Mouse (Mus musculus) heart, postnatal 0 days (tissue): Measurements from ENCODE around the gene Preb. TPM values are rescaled to one million over a fixed set of nuclear protein-coding genes. Genes with fewer than 3 reads are reported as not detected.

Experiments used
- ATAC-seq: fragments of 200-750 bp; cut with Nextera tagmentation; 2 replicates; pipeline ENCODE4 v1.8.0; 2017; ENCODE audit warnings: low read depth, moderate number of reproducible peaks, moderate library complexity; ENCODE audit not compliant: insufficient read depth
- DNase-seq: peaks from one replicate; pipeline ENCODE4 v3.0.0-alpha.2; 2016; ENCODE audit warnings: low spot score
- H3K27ac ChIP-seq: fragments of 300-500 bp; sonication (generic); 2 replicates; pipeline ENCODE4 v1.5.1; 2014; ENCODE audit warnings: low read depth, mild to moderate bottlenecking
- H3K27me3 ChIP-seq: fragments of 300-500 bp; sonication (generic); 2 replicates; pipeline ENCODE4 v1.6.1; 2014; ENCODE audit warnings: low read length, mixed read lengths; ENCODE audit not compliant: control insufficient read depth, insufficient read depth
- H3K36me3 ChIP-seq: fragments of 300-500 bp; sonication (generic); replicated peaks from 2 replicates; pipeline ENCODE4 v1.6.1; 2014; ENCODE audit warnings: low read length, mixed read lengths; ENCODE audit not compliant: control insufficient read depth, insufficient read depth
- H3K4me1 ChIP-seq: fragments of 300-500 bp; sonication (generic); 2 replicates; pipeline ENCODE4 v1.6.1; 2014; ENCODE audit warnings: antibody characterized with exemption; ENCODE audit not compliant: control insufficient read depth, insufficient read depth
- H3K4me2 ChIP-seq: fragments of 300-500 bp; sonication (generic); 2 replicates; pipeline ENCODE4 v1.6.1; 2014; ENCODE audit warnings: low read depth, mild to moderate bottlenecking, low read length, moderate library complexity
- H3K4me3 ChIP-seq: fragments of 300-500 bp; sonication (generic); 2 replicates; pipeline ENCODE4 v1.5.1; 2014; ENCODE audit warnings: low read depth, low read length
- H3K9ac ChIP-seq: fragments of 300-500 bp; sonication (generic); replicated peaks from 2 replicates; pipeline ENCODE4 v1.6.1; 2014; ENCODE audit warnings: low read depth, low read length, mixed read lengths
- H3K9me3 ChIP-seq: fragments of 300-500 bp; sonication (generic); replicated peaks from 2 replicates; pipeline ENCODE4 v1.6.1; 2016; ENCODE audit warnings: low read length; ENCODE audit not compliant: control insufficient read depth
- CTCF ChIP-seq: IDR thresholded peaks from 2 replicates; pipeline ENCODE4 v1.5.1; 2016; ENCODE audit warnings: antibody characterized with exemption, control low read depth, low read depth
- EP300 ChIP-seq: IDR thresholded peaks from 2 replicates; pipeline ENCODE4 v1.6.1; 2016; ENCODE audit warnings: antibody characterized with exemption, low read depth
- WGBS: fragments of 180-500 bp; shearing (Covaris S2); extraction: QIAGEN DNeasy Blood & Tissue Kit; methylation state at CpG from one replicate; pipeline ENCODE4 v1.1.7; 2014; 5-methylcytosine and 5-hydroxymethylcytosine counted together
- polyA plus RNA-seq: library from polyadenylated mRNA; unstranded; fragments of >200 nt; fragmentation: Nextera tagmentation; extraction: Ambion mirVana; gene quantifications from 2 replicates; pipeline ENCODE4 v1.2.1, GENCODE M21; 2015
- total RNA-seq: library from RNA; depleted of rRNA; stranded (reverse); fragments of >200 nt; gene quantifications from 2 replicates; pipeline ENCODE4 v1.2.3, GENCODE M21; 2014; ENCODE audit warnings: low replicate concordance

The Preb gene
- total and polyA plus RNA-seq, 2 experiments from 2014 or later = 40.0 to 54.3 TPM

- TF ChIP-seq CTCF = 0 out of 2 replicates have a peak, but pooled peaks have one; percentile 2
- no peak for TF ChIP-seq EP300
Observed at GRCm38 (mm10) chr5:30934725-30935461, 25.3 kb downstream of the Preb start.

DNA sequence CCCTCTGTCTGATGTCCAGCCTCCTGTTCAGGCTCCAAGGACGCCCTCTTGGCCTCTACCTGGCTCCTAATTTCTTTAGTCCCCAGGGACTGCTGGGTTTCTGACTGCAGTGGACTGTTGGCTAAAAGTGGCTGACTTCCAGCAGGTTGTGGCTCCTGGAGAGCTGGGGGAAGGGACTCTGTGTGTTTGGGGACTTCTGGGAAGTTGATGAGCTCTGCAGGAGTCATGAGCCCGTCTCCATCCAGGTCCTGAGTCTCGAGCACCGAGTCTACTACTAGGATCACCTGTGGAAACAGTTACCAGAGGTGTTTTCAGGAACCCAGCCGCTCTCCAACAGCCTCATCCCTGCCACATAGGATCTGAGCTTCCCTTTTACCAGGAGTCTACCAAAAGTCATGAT, 26.5 kb downstream of the Preb start:
- 73% methylated on average over 5 of the region's 5 CpGs for WGBS
- DNase-seq (no peak), ATAC-seq (no peak)
- TF ChIP-seq CTCF (no peak), EP300 (no peak)
- Histone ChIP-seq H3K4me2 (no peak overlapping the region), H3K36me3 (no peaks in the 10 kb centered on the region), H3K9ac (no peak overlapping the region), H3K27ac (no peak overlapping the region), H3K4me3 (no peak overlapping the region), H3K4me1 (no peaks in the 10 kb centered on the region), H3K27me3 (no peaks in the 10 kb centered on the region), H3K9me3 (no peaks in the 10 kb centered on the region)

More at GRCm38 (mm10) chr5:30934725-30935461, 25.3 kb downstream of the Preb start:
- Histone ChIP-seq H3K9ac (no peak overlapping the region), H3K27ac (no peak overlapping the region), H3K4me2 (no peak overlapping the region), H3K9me3 (no peaks in the 10 kb centered on the region), H3K4me3 (no peak overlapping the region), H3K4me1 (no peaks in the 10 kb centered on the region), H3K36me3 (no peaks in the 10 kb centered on the region), H3K27me3 (no peaks in the 10 kb centered on the region)
- 88% methylated on average over 5 of the region's 5 CpGs for WGBS
- DNase-seq (no peak), ATAC-seq (no peak)

DNA sequence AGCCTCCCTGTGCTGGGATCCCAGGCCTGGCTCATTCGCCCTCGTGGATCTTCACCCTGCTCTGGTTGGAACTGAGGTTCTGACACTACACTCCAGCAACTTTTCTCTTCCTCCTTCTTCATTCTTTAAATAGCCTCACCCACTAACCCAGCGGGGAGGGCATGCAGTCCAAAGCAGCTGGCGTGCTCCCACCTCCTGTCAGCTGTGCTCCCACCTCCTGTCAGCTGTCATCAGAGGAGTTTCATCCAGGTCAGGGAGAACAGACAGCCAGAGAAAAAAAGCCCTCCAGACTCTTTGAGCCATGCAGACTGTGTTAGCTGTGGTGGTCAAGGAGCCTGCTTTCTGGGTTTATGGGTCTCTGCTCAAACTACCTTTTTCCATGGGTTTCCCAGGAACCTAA, 28.8 kb downstream of the Preb start:
- Histone ChIP-seq H3K9ac (no peak overlapping the region), H3K27me3 (no peaks in the 10 kb centered on the region), H3K36me3 (no peaks in the 10 kb centered on the region), H3K4me1 (no peaks in the 10 kb centered on the region; the same call in 1 of the 2 replicates), H3K4me2 (no peak overlapping the region), H3K27ac (no peak overlapping the region), H3K9me3 (no peaks in the 10 kb centered on the region), H3K4me3 (no peak overlapping the region)
- ATAC-seq (no peak), DNase-seq (no peak)
- 46% methylated on average over 4 of the region's 4 CpGs for WGBS
- TF ChIP-seq CTCF (no peak), EP300 (no peak)

DNA sequence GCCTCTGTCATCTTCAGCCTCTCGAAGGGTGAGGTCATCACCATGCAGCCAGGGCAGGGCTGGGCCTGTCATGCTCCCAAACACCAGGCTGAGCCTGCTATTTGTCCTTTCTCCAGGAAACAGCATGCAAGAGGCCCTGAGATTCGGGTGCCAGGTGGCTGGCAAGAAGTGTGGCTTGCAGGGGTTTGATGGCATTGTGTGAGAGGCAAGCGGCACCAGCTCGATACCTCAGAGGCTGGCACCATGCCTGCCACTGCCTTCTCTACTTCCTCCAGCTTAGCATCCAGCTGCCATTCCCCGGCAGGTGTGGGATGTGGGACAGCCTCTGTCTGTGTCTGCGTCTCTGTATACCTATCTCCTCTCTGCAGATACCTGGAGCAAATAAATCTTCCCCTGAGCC, 29.3 kb downstream of the Preb start:
- ATAC-seq (no peak), DNase-seq (no peak)
- H3K27ac ChIP-seq = no peak overlapping the region
- no peaks in the 10 kb centered on the region; the same call in 1 of the 2 replicates for H3K4me1 ChIP-seq
- no peaks in the 10 kb centered on the region for H3K27me3 ChIP-seq
- H3K4me2 ChIP-seq = no peak overlapping the region
- no peaks in the 10 kb centered on the region for H3K36me3 ChIP-seq
- TF ChIP-seq CTCF (no peak), EP300 (no peak)
- 69% methylated on average over 6 of the region's 6 CpGs for WGBS
- no peaks in the 10 kb centered on the region for H3K9me3 ChIP-seq
- H3K9ac ChIP-seq = no peak overlapping the region
- no peak overlapping the region for H3K4me3 ChIP-seq

DNA sequence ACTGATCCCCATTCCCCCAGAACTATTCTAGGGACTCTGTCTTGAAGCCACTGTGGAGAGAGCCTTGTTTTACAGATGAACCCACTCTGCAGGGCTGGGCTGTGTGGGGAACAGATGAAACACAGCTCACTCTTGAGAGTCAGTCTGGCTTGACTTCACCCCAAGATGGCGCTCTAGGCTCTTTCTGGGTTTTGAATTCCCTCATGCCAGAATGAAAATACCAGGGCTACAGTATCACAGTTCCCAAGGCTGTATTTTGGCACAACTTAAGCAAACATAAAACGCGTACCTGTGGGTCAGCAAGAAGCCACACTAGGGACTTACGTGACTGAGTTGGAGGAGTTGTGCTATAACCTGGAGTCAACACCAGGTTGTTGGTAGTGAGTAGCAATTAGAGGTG, 30.0 kb downstream of the Preb start:
- no peaks in the 10 kb centered on the region for H3K9me3 ChIP-seq
- H3K27ac ChIP-seq = no peak overlapping the region
- H3K9ac ChIP-seq = no peak overlapping the region; the same call in 1 of the 2 replicates
- DNase-seq = peak; percentile 67
- peak; percentile 78 for TF ChIP-seq CTCF
- no peak for TF ChIP-seq EP300
- H3K27me3 ChIP-seq = no peaks in the 10 kb centered on the region
- no peaks in the 10 kb centered on the region; the same call in 1 of the 2 replicates for H3K4me1 ChIP-seq
- WGBS = 31% methylated on average over 4 of the region's 4 CpGs
- peak; percentile 73 for ATAC-seq
- no peaks in the 10 kb centered on the region for H3K36me3 ChIP-seq
- H3K4me2 ChIP-seq = no peak overlapping the region
- no peak overlapping the region for H3K4me3 ChIP-seq
